Mouse (Mus musculus) liver, embryonic 14.5 days (tissue): ENCODE data around the gene Git2. TPM values are rescaled to one million over a fixed set of nuclear protein-coding genes. Genes with fewer than 3 reads are reported as not detected.

ENCODE experiments used
- ATAC-seq: fragments of 200-750 bp; cut with Nextera tagmentation; 2 replicates; pipeline ENCODE4 v1.8.0; 2017; ENCODE audit warnings: moderate number of reproducible peaks, mild to moderate bottlenecking, moderate library complexity; ENCODE audit not compliant: insufficient read depth
- DNase-seq, 3 experiments: peaks; one replicate each; pipeline ENCODE4 v3.0.0-alpha.2; 2012 to 2013; ENCODE audit warnings: low read depth in 3 of 3, low spot score in 3 of 3
- H3K27ac ChIP-seq: fragments of 300-500 bp; sonication (generic); 2 replicates; pipeline ENCODE4 v1.5.1; 2014; ENCODE audit warnings: moderate library complexity, mild to moderate bottlenecking, control low read depth, inconsistent platforms
- H3K27me3 ChIP-seq: fragments of 300-500 bp; sonication (generic); 2 replicates; pipeline ENCODE4 v1.6.1; 2014; ENCODE audit warnings: mild to moderate bottlenecking, low read length, moderate library complexity; ENCODE audit not compliant: control insufficient read depth, insufficient read depth
- H3K36me3 ChIP-seq: fragments of 300-500 bp; sonication (generic); replicated peaks from 2 replicates; pipeline ENCODE4 v1.6.1; 2014; ENCODE audit warnings: low read depth; ENCODE audit not compliant: control insufficient read depth, insufficient read depth
- H3K4me1 ChIP-seq, 2 experiments: fragments of 200-500 bp in 1 of 2; fragments of 300-500 bp in 1 of 2; sonication (generic) in 1 of 2; replicated peaks; 2 replicates each; pipeline ENCODE4 v1.6.1; 2012 to 2014; ENCODE audit warnings: antibody characterized with exemption in 1 of 2, inconsistent platforms in 1 of 2, low read length in 1 of 2; ENCODE audit not compliant: control insufficient read depth in 2 of 2, insufficient read depth in 2 of 2
- H3K4me2 ChIP-seq: fragments of 300-500 bp; sonication (generic); 2 replicates; pipeline ENCODE4 v1.6.1; 2014; ENCODE audit warnings: low read depth, mild to moderate bottlenecking, control low read depth, moderate library complexity
- H3K4me3 ChIP-seq, 2 experiments: fragments of 200-500 bp in 1 of 2; fragments of 300-500 bp in 1 of 2; sonication (generic) in 1 of 2; 2 replicates each; pipeline ENCODE4 v1.5.1; 2012 to 2014; ENCODE audit warnings: low read depth in 2 of 2, low read length in 2 of 2, mild to moderate bottlenecking in 2 of 2, control low read depth in 1 of 2, inconsistent platforms in 1 of 2, moderate library complexity in 1 of 2; ENCODE audit not compliant: insufficient read depth in 1 of 2
- H3K9ac ChIP-seq: fragments of 300-500 bp; sonication (generic); replicated peaks from 2 replicates; pipeline ENCODE4 v1.6.1; 2014; ENCODE audit warnings: mild to moderate bottlenecking, control low read depth, moderate library complexity
- H3K9me3 ChIP-seq: fragments of 300-500 bp; sonication (generic); 2 replicates; pipeline ENCODE4 v1.6.1; 2016; ENCODE audit warnings: low read length, mixed read lengths; ENCODE audit not compliant: control insufficient read depth
- CTCF ChIP-seq: IDR thresholded peaks from 2 replicates; pipeline ENCODE4 v1.5.1; 2016; ENCODE audit warnings: antibody characterized with exemption, low read depth, control low read depth
- EP300 ChIP-seq: IDR thresholded peaks from 2 replicates; pipeline ENCODE4 v1.6.1; 2016; ENCODE audit warnings: antibody characterized with exemption, low read depth
- WGBS: fragments of 180-500 bp; shearing (Covaris S2); extraction: QIAGEN DNeasy Blood & Tissue Kit; methylation state at CpG from one replicate; pipeline ENCODE4 v1.1.7; 2014; ENCODE audit not compliant: insufficient replicate concordance; 5-methylcytosine and 5-hydroxymethylcytosine counted together
- polyA plus RNA-seq, 2 experiments: library from polyadenylated mRNA; depleted of rRNA in 1 of 2; stranded (reverse) in 1 of 2; unstranded in 1 of 2; fragments of >200 nt; fragmentation: Nextera tagmentation in 1 of 2; extraction: Ambion mirVana in 1 of 2; gene quantifications; 2 replicates each; pipeline versions ENCODE4 v1.2.1 to v1.2.3; 2012 to 2014

Gene Git2
- polyA plus RNA-seq, 2 experiments: 12.1 to 13.7 TPM

DNA sequence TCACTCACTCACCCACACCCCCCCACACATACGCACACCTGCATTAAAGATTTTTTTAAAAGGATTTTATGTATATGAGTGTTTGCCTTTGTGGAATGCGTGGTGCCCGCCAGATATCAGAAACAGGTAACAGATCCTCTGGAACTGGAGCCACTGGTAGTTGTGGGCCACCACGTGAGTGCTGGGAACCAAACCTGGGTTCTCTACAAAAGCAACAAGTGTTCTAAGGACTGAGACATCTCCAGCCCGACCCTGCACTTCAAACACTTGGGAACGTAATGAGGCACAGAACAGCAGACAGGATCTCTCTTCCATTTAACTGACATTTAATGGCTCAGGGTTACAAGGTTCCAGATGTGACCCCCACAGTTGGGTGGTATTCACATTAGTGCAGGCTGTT lies 32.6 kb upstream of the Git2 start:
- no peak for DNase-seq
- Histone ChIP-seq H3K4me2 (peak overlapping the region; percentile 60), H3K9ac (peak overlapping the region; percentile 51), H3K4me1 (peaks cover 29 to 47% of the 10 kb centered on the region in 2 experiments), H3K27ac (peak overlapping the region; percentile 68), H3K4me3 (no peak overlapping the region), H3K36me3 (peaks cover 15% of the 10 kb centered on the region), H3K9me3 (no peaks in the 10 kb centered on the region), H3K27me3 (no peaks in the 10 kb centered on the region)
- ATAC-seq: peak; percentile 11; the same call in 1 of the 2 replicates
- TF ChIP-seq EP300: no peak
- TF ChIP-seq CTCF: no peak
- WGBS: 20% methylated on average over 6 of the region's 6 CpGs

DNA sequence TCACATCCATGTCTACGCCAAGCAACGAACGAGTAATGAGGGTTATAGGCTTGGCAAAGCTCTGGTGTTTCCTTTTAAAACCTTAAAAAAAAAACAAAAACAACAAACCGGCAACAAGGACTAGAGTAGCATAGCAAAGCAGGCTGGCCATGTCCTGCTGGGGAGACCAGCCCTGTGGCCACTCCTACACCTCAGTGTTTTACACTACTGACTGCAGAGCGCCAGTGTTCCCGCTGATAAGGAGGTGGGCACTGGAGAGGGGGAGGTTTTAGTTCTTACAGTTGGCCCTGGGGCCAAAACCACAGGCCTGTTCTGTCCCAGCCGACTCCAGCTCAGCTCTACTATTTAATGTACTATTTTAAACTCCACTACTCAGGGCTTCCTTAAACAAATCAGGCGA lies 32.2 kb upstream of the Git2 start:
- WGBS: 10% methylated on average over 8 of the region's 8 CpGs
- H3K9me3 ChIP-seq: no peaks in the 10 kb centered on the region
- peak overlapping the region; percentile 68 for H3K27ac ChIP-seq
- H3K4me2 ChIP-seq: peak overlapping the region; percentile 60
- no peak overlapping the region for H3K4me3 ChIP-seq
- no peak for DNase-seq
- H3K27me3 ChIP-seq: no peaks in the 10 kb centered on the region
- TF ChIP-seq CTCF (no peak), EP300 (no peak)
- H3K4me1 ChIP-seq: peaks cover 29 to 43% of the 10 kb centered on the region in 2 experiments
- H3K36me3 ChIP-seq: peaks cover 16% of the 10 kb centered on the region
- ATAC-seq: peak; percentile 85
- peak overlapping the region; percentile 51 for H3K9ac ChIP-seq

DNA sequence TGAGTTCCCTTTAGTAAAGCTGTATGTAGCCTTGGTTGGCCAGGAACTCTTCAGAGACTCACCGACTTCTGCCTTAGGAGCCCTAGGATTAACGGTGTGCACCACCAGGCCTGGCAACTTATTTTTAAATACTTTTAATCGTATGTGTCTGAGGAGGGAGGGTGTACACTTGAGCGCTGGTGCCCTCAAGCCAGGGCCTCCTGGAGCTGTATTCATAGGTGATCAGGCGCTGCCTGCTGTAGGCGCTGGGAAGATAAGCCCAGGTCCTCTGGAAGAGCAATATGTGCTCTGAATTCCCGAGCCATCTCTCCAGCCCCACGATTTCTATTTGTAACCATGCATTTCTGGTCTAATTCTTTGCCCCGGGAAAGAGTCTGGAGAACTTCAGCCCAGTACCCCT lies 31.7 kb upstream of the Git2 start:
- peak; percentile 67; the same call in 1 of the 2 replicates for ATAC-seq
- no peak for DNase-seq
- 16% methylated on average over 9 of the region's 9 CpGs for WGBS
- Histone ChIP-seq H3K4me1 (peaks cover 26 to 39% of the 10 kb centered on the region in 2 experiments), H3K27me3 (no peaks in the 10 kb centered on the region), H3K4me2 (peak overlapping the region; percentile 60), H3K9me3 (no peaks in the 10 kb centered on the region), H3K36me3 (peaks cover 20% of the 10 kb centered on the region), H3K9ac (peak overlapping the region; percentile 51), H3K4me3 (no peak overlapping the region), H3K27ac (peak overlapping the region; percentile 68)
- TF ChIP-seq EP300 (no peak), CTCF (no peak)

DNA sequence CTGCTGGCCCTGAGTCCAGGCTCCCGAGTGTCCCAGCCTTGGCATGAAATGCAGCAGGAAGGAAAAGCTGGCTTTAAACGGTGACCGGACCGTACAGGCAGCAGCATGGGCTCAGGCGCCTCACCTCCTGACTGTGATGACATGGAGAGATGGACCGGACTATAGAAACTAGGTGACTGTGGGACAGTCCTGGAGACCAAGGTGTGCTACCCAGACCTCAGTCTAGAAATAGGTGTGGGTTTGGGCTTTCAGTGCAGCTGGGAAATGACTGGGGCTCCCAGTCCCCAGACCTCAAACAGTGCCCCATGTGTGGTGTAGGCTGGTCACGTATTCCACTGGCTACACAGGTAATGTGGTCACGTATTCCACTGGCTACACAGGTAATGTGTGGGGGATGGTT lies 31.3 kb upstream of the Git2 start:
- peak overlapping the region; percentile 68 for H3K27ac ChIP-seq
- H3K36me3 ChIP-seq: peaks cover 24% of the 10 kb centered on the region
- DNase-seq: no peak
- no peak overlapping the region for H3K4me3 ChIP-seq
- peak overlapping the region; percentile 60 for H3K4me2 ChIP-seq
- no peaks in the 10 kb centered on the region for H3K27me3 ChIP-seq
- H3K9me3 ChIP-seq: no peaks in the 10 kb centered on the region
- H3K9ac ChIP-seq: no peak overlapping the region; the same call in 1 of the 2 replicates
- WGBS: 52% methylated on average over 8 of the region's 8 CpGs
- H3K4me1 ChIP-seq: peaks cover 25 to 38% of the 10 kb centered on the region in 2 experiments
- TF ChIP-seq CTCF (no peak), EP300 (no peak)
- no peak for ATAC-seq

DNA sequence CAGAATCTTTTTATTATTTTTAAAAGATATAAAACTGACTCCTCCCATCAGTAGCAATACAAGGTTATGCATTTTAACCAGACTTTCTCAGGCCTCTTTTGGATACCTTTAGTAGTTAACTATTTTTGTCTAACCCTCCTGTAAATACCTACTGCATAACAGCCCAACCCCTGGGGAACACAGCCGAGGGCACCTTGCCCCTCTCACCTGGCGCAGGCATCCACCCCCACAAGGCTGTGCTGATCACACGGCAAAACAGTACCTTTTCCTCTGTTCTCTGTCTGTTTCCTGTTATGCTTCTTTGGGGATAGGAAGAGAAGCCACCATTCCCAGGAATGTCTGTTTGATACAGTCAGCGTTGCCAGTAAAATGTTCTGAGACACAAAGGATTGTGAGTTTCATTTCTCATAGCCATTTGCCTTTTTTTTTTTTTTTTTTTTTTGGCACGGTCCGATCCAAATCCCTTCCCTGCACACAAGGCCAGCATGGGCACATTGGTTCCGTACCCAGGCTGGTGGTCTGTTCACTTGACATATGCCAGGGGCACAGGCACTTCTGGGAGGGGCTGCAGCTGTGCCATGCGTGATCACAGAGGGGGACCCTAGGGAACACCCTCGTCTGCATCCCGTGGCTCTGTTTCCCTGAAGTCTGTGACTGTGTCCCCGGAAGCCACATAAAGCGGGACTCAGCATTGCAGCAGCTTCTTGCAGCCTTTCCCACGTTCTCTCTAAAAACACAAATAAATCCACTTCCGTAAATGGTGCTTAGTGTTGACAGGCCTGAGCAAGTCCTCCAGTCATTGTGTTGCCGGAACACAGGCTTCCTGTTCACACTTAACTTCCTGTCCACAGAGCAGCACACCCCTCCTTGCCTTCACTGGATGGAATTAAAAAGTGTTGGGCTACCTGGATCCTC lies 30.4 kb upstream of the Git2 start:
- no peak for ATAC-seq
- DNase-seq: no peak
- Histone ChIP-seq H3K4me1 (peaks cover 30 to 45% of the 10 kb centered on the region in 2 experiments), H3K4me3 (no peak overlapping the region), H3K4me2 (no peak overlapping the region), H3K36me3 (peaks cover 30% of the 10 kb centered on the region), H3K27me3 (no peaks in the 10 kb centered on the region), H3K9ac (no peak overlapping the region), H3K9me3 (no peaks in the 10 kb centered on the region), H3K27ac (no peak overlapping the region; the same call in 1 of the 2 replicates)
- WGBS: 46% methylated on average over 15 of the region's 15 CpGs
- TF ChIP-seq CTCF: no peak
- no peak for TF ChIP-seq EP300
